Mouse (Mus musculus) thymus, adult 2 months (tissue): ENCODE measurements around the gene Kcnj8.

Experiments
- CTCF ChIP-seq: fragments of 200-500 bp; IDR thresholded peaks from 2 replicates; pipeline ENCODE4 v1.5.1; 2012; ENCODE audit warnings: mild to moderate bottlenecking, control low read depth, low read length, moderate library complexity, borderline replicate concordance; ENCODE audit not compliant: control insufficient read depth, poor library complexity, insufficient read depth; ENCODE audit errors: extremely low read depth
- POLR2A ChIP-seq: fragments of 200-500 bp; IDR thresholded peaks from 2 replicates; pipeline ENCODE4 v1.6.1; 2012; ENCODE audit warnings: mild to moderate bottlenecking, low read length, control low read depth, moderate library complexity; ENCODE audit not compliant: control insufficient read depth, poor library complexity, insufficient read depth; ENCODE audit errors: extremely low read depth

GRCm38 (mm10) chr6:142602772-142603171, 31.4 kb upstream of the Kcnj8 start:
- no peak for TF ChIP-seq CTCF
- no peak for TF ChIP-seq POLR2A
